Mouse (Mus musculus): Measurements from ENCODE around the gene Stt3b. TPM values are rescaled to one million over a fixed set of nuclear protein-coding genes. Genes with fewer than 3 reads are reported as not detected.
"Not testable (repeated sequence)": the region's sequence is repeated elsewhere in the genome, so short reads cannot be mapped to it uniquely, and the experiment has no call there.

Gene Stt3b
- polyA plus RNA-seq, 1 experiment, result 50.5 TPM

GRCm38 (mm10) chr9:115274806-115275205 lies 35.4 kb downstream of the Stt3b start:
- peaks cover 13% of the 10 kb centered on the region for H3K79me3 ChIP-seq (ENCODE audit: low read depth)
- H3ac ChIP-seq (ENCODE audit: control insufficient read depth, insufficient read length, low read depth), result no peak overlapping the region
- peaks cover 32% of the 10 kb centered on the region for H3K36me3 ChIP-seq (ENCODE audit: control insufficient read depth, insufficient read depth)
- peaks cover 12% of the 10 kb centered on the region for H3K79me2 ChIP-seq (ENCODE audit: control insufficient read depth, insufficient read depth)
- no peak overlapping the region for H3K4me3 ChIP-seq (ENCODE audit: insufficient read depth, poor library complexity, severe bottlenecking)
- no peak for TF ChIP-seq CTCF (IDR thresholded peaks at IDR 0.05; ENCODE audit: control insufficient read depth, insufficient read depth, insufficient read length)
- TF ChIP-seq MAX (IDR thresholded peaks at IDR 0.05), result no peak
- TF ChIP-seq MYOD1 (IDR thresholded peaks at IDR 0.05; ENCODE audit: control insufficient read depth, insufficient read length, low read depth), result no peak
- TF ChIP-seq MYOG (IDR thresholded peaks at IDR 0.05; ENCODE audit: control insufficient read depth, extremely low read depth, insufficient read length), result no peak
- TF ChIP-seq USF1 (IDR thresholded peaks at IDR 0.05; ENCODE audit: low read depth), result no peak
- no peaks in the 10 kb centered on the region for H3K27me3 ChIP-seq (ENCODE audit: control insufficient read depth, insufficient read depth, insufficient read length)

DNA sequence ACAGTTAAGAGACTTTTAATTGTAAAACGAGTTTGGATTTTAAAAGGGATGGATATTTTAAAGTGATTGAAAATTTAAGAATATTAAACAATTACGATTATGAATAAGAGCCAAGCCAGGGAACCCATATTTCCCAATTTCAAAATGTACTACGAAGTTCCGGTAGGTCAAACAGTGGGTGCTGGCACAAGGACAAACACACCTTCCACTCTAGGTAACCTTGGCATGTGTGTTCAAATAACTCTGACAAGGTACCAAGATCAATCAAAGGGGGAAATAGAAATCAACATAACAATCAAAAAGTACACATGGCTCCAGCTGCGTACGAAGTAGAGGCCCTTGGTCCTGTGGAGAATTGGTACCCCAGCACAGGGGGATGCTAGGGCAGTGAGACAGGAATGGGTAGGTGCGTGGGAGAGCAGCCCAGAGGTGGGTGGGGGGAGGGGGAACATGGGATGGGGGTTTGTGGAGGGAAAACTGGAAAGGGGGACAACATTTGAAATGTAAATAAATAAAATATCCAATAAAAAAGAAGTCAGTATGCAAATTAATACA lies 37.0 kb downstream of the Stt3b start:
- H3K36me3 ChIP-seq (ENCODE audit: control insufficient read depth, insufficient read depth), result peaks cover 24% of the 10 kb centered on the region
- no peak overlapping the region for H3ac ChIP-seq (ENCODE audit: control insufficient read depth, insufficient read length, low read depth)
- peaks cover 13% of the 10 kb centered on the region for H3K79me3 ChIP-seq (ENCODE audit: low read depth)
- TF ChIP-seq CTCF (IDR thresholded peaks at IDR 0.05; ENCODE audit: control insufficient read depth, insufficient read depth, insufficient read length), result no peak
- TF ChIP-seq USF1 (IDR thresholded peaks at IDR 0.05; ENCODE audit: low read depth), result no peak
- TF ChIP-seq MYOG (IDR thresholded peaks at IDR 0.05; ENCODE audit: control insufficient read depth, extremely low read depth, insufficient read length), result no peak
- TF ChIP-seq MYOD1 (IDR thresholded peaks at IDR 0.05; ENCODE audit: control insufficient read depth, insufficient read length, low read depth), result no peak
- TF ChIP-seq MAX (IDR thresholded peaks at IDR 0.05), result no peak
- no peak for TF ChIP-seq CEBPB (IDR thresholded peaks at IDR 0.05; ENCODE audit: low read depth)
- TF ChIP-seq FOSL1 (IDR thresholded peaks at IDR 0.05; ENCODE audit: insufficient read depth, low read length, poor library complexity, severe bottlenecking), result no peak
- H3K27me3 ChIP-seq (ENCODE audit: control insufficient read depth, insufficient read depth, insufficient read length), result no peaks in the 10 kb centered on the region
- no peak overlapping the region for H3K4me3 ChIP-seq (ENCODE audit: insufficient read depth, poor library complexity, severe bottlenecking)
- H3K79me2 ChIP-seq (ENCODE audit: control insufficient read depth, insufficient read depth), result peaks cover under 1% of the 10 kb centered on the region

GRCm38 (mm10) chr9:115272451-115272850 lies 37.8 kb downstream of the Stt3b start:
- not testable (repeated sequence) for H3K27me3 ChIP-seq (ENCODE audit: control insufficient read depth, insufficient read depth, insufficient read length); H3K79me2 ChIP-seq (ENCODE audit: control insufficient read depth, insufficient read depth); H3K79me3 ChIP-seq (ENCODE audit: low read depth); H3K4me3 ChIP-seq (ENCODE audit: insufficient read depth, poor library complexity, severe bottlenecking); H3ac ChIP-seq (ENCODE audit: control insufficient read depth, insufficient read length, low read depth)
- peaks cover 24% of the 10 kb centered on the region for H3K36me3 ChIP-seq (ENCODE audit: control insufficient read depth, insufficient read depth)

DNA sequence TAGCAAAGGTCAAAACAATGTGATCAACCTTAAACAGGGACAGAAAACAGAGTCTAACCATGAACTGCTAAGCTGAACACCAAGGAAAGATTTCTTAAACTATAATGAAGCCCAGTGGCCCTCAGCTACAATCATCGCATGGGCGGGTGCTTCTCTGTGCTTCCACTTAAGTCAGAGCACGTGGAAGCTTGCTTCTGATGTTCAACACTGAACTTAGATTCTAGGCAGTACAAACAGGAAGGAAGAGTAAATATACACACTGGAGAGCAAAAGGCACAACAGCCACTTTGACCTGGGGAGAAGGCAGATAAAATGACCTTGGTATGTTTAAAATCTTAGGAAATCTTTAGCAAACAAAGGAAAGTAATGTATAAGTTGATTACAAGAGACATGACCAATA lies 38.7 kb downstream of the Stt3b start:
- Histone ChIP-seq H3ac (ENCODE audit: control insufficient read depth, insufficient read length, low read depth) (no peak overlapping the region), H3K79me3 (ENCODE audit: low read depth) (peaks cover 9% of the 10 kb centered on the region), H3K27me3 (ENCODE audit: control insufficient read depth, insufficient read depth, insufficient read length) (no peaks in the 10 kb centered on the region), H3K4me3 (ENCODE audit: insufficient read depth, poor library complexity, severe bottlenecking) (no peak overlapping the region), H3K36me3 (ENCODE audit: control insufficient read depth, insufficient read depth) (peaks cover 21% of the 10 kb centered on the region), H3K79me2 (ENCODE audit: control insufficient read depth, insufficient read depth) (no peaks in the 10 kb centered on the region)
- TF ChIP-seq CEBPB (IDR thresholded peaks at IDR 0.05; ENCODE audit: low read depth) (no peak), MYOD1 (IDR thresholded peaks at IDR 0.05; ENCODE audit: control insufficient read depth, insufficient read length, low read depth) (no peak), FOSL1 (IDR thresholded peaks at IDR 0.05; ENCODE audit: insufficient read depth, low read length, poor library complexity, severe bottlenecking) (no peak), CTCF (IDR thresholded peaks at IDR 0.05; ENCODE audit: control insufficient read depth, insufficient read depth, insufficient read length) (no peak), MYOG (IDR thresholded peaks at IDR 0.05; ENCODE audit: control insufficient read depth, extremely low read depth, insufficient read length) (no peak), USF1 (IDR thresholded peaks at IDR 0.05; ENCODE audit: low read depth) (no peak), MAX (IDR thresholded peaks at IDR 0.05) (no peak)

- Histone ChIP-seq H3K27me3 (ENCODE audit: control insufficient read depth, insufficient read depth, insufficient read length) (no peaks in the 10 kb centered on the region), H3K36me3 (ENCODE audit: control insufficient read depth, insufficient read depth) (peaks cover 14% of the 10 kb centered on the region), H3K79me3 (ENCODE audit: low read depth) (peaks cover 2% of the 10 kb centered on the region), H3K79me2 (ENCODE audit: control insufficient read depth, insufficient read depth) (peaks cover 5% of the 10 kb centered on the region), H3K4me3 (ENCODE audit: insufficient read depth, poor library complexity, severe bottlenecking) (no peak overlapping the region), H3ac (ENCODE audit: control insufficient read depth, insufficient read length, low read depth) (no peak overlapping the region)
- TF ChIP-seq MYOD1 (IDR thresholded peaks at IDR 0.05; ENCODE audit: control insufficient read depth, insufficient read length, low read depth), result no peak
- TF ChIP-seq USF1 (IDR thresholded peaks at IDR 0.05; ENCODE audit: low read depth), result no peak
Observed at GRCm38 (mm10) chr9:115261896-115262295, 48.3 kb downstream of the Stt3b start.

- peaks cover 14% of the 10 kb centered on the region for H3K36me3 ChIP-seq (ENCODE audit: control insufficient read depth, insufficient read depth)
- TF ChIP-seq MAX (IDR thresholded peaks at IDR 0.05) (no peak), FOSL1 (IDR thresholded peaks at IDR 0.05; ENCODE audit: insufficient read depth, low read length, poor library complexity, severe bottlenecking) (no peak), MYOD1 (IDR thresholded peaks at IDR 0.05; ENCODE audit: control insufficient read depth, insufficient read length, low read depth) (no peak)
Observed at GRCm38 (mm10) chr9:115261456-115261855, 48.8 kb downstream of the Stt3b start.

More at GRCm38 (mm10) chr9:115261456-115261855, 48.8 kb downstream of the Stt3b start:
- Histone ChIP-seq H3K4me3 (ENCODE audit: insufficient read depth, poor library complexity, severe bottlenecking) (no peak overlapping the region), H3K79me3 (ENCODE audit: low read depth) (peaks cover 2% of the 10 kb centered on the region), H3K79me2 (ENCODE audit: control insufficient read depth, insufficient read depth) (peaks cover 5% of the 10 kb centered on the region), H3ac (ENCODE audit: control insufficient read depth, insufficient read length, low read depth) (no peak overlapping the region), H3K27me3 (ENCODE audit: control insufficient read depth, insufficient read depth, insufficient read length) (no peaks in the 10 kb centered on the region)

All from C2C12 (cell line).